Mouse (Mus musculus) thymus, adult 2 months (tissue): ENCODE data around the gene Rita1. TPM values are rescaled to one million over a fixed set of nuclear protein-coding genes. Genes with fewer than 3 reads are reported as not detected.

Source experiments
- DNase-seq: peaks from one replicate; pipeline ENCODE4 v3.0.0; 2021
- H3K27ac ChIP-seq: fragments of 200-500 bp; 2 replicates; pipeline ENCODE4 v1.5.1; 2012; ENCODE audit warnings: low read length, control low read depth; ENCODE audit not compliant: control insufficient read depth, insufficient read depth
- H3K27me3 ChIP-seq: fragments of 200-500 bp; 2 replicates; pipeline ENCODE4 v1.6.1; 2012; ENCODE audit warnings: mild to moderate bottlenecking, low read length, moderate library complexity, mixed read lengths; ENCODE audit not compliant: control insufficient read depth, insufficient read depth
- H3K36me3 ChIP-seq: fragments of 200-500 bp; 2 replicates; pipeline ENCODE4 v1.6.1; 2012; ENCODE audit warnings: mild to moderate bottlenecking, low read length, moderate library complexity; ENCODE audit not compliant: control insufficient read depth, insufficient read depth
- H3K4me1 ChIP-seq: fragments of 200-500 bp; replicated peaks from 2 replicates; pipeline ENCODE4 v1.6.1; 2012; ENCODE audit warnings: low read length; ENCODE audit not compliant: control insufficient read depth, insufficient read depth
- H3K4me3 ChIP-seq: fragments of 200-500 bp; 2 replicates; pipeline ENCODE4 v1.5.1; 2012; ENCODE audit warnings: mild to moderate bottlenecking, low read length, control low read depth, moderate library complexity; ENCODE audit not compliant: control insufficient read depth, insufficient read depth
- CTCF ChIP-seq: fragments of 200-500 bp; IDR thresholded peaks from 2 replicates; pipeline ENCODE4 v1.5.1; 2012; ENCODE audit warnings: mild to moderate bottlenecking, control low read depth, low read length, moderate library complexity, borderline replicate concordance; ENCODE audit not compliant: control insufficient read depth, poor library complexity, insufficient read depth; ENCODE audit errors: extremely low read depth
- POLR2A ChIP-seq: fragments of 200-500 bp; IDR thresholded peaks from 2 replicates; pipeline ENCODE4 v1.6.1; 2012; ENCODE audit warnings: mild to moderate bottlenecking, low read length, control low read depth, moderate library complexity; ENCODE audit not compliant: control insufficient read depth, poor library complexity, insufficient read depth; ENCODE audit errors: extremely low read depth
- WGBS: fragments of 180-500 bp; shearing (Covaris S2); methylation state at CpG from one replicate; pipeline ENCODE4 v1.1.7; 2018; 5-methylcytosine and 5-hydroxymethylcytosine counted together
- polyA plus RNA-seq: library from polyadenylated mRNA; depleted of rRNA; stranded (reverse); fragments of >200 nt; gene quantifications from 2 replicates; pipeline ENCODE4 v1.2.3, GENCODE M21; 2012

Rita1 gene
- polyA plus RNA-seq, 1 experiment = 20.6 TPM

DNA sequence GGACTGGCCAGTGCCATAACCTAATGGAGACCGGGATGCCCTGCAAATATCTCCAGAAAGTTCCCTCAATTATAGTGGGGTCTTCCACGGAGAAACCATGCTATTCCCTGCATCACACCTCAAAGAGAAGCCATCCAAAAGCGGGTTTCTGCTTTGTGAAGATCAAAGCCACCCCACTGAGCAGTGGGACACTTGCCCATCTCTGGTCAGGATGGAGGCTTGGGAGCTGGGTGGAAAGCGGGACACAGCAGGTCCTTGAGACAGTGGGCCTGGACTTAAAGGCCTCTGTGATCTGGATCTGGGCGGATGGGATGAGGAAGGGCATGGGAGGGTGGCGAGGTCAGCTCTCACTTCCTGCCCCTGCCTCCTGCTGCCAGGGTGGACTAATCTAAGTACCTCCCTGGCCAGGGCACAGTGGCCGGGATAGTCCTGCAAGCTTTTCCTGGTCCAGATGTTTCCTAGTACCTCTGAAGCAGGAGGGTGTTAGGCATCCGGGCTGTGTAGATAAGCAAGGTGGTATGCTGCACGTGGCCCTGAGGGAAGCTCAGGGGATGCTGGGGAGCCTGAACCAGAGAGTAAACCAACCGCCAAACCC is 37.8 kb downstream of the Rita1 start:
- TF ChIP-seq POLR2A = no peak
- no peak for TF ChIP-seq CTCF
- peaks cover 41% of the 10 kb centered on the region for H3K4me1 ChIP-seq
- no peak for DNase-seq
- H3K27me3 ChIP-seq = no peaks in the 10 kb centered on the region
- H3K4me3 ChIP-seq = no peak overlapping the region
- H3K36me3 ChIP-seq = no peaks in the 10 kb centered on the region
- H3K27ac ChIP-seq = no peak overlapping the region
- 93% methylated on average over 10 of the region's 10 CpGs for WGBS

DNA sequence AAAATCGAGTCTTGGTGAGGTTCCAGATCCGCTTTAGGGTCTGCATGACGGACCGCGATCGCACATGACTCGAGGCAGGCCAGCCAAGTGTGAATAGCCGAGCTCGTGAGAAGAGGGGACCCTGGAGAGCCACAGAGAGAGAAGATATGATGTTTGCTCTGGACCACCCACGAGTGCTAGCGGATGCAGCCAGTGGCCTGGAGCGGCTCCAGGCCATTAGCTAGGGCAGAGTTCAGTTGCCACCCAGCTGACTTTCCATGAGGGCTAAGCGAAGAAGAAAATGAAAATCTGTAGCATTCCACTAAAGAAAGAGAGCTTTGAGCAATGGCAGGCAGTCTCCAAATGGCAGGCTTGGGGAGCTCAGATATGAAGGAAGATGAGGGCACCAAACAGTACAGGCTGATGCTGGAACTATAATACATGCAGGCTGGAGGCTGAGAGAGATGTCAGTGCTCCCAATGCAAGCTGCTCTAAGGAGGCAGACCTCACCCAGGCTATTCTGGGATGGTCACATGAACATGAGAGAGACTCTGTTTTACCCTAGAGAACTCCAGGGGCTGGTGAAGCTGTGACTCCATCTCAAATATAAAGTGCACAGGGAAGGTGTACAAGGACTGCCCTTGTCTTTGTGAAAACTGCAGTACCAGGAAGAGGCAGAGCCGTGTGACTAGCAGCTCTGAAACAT is 41.2 kb downstream of the Rita1 start:
- Histone ChIP-seq H3K4me3 (no peak overlapping the region), H3K27ac (no peak overlapping the region), H3K27me3 (no peaks in the 10 kb centered on the region), H3K4me1 (peaks cover 15% of the 10 kb centered on the region), H3K36me3 (no peaks in the 10 kb centered on the region)
- TF ChIP-seq POLR2A (no peak), CTCF (no peak)
- WGBS = 93% methylated on average over 14 of the region's 14 CpGs
- DNase-seq = no peak

DNA sequence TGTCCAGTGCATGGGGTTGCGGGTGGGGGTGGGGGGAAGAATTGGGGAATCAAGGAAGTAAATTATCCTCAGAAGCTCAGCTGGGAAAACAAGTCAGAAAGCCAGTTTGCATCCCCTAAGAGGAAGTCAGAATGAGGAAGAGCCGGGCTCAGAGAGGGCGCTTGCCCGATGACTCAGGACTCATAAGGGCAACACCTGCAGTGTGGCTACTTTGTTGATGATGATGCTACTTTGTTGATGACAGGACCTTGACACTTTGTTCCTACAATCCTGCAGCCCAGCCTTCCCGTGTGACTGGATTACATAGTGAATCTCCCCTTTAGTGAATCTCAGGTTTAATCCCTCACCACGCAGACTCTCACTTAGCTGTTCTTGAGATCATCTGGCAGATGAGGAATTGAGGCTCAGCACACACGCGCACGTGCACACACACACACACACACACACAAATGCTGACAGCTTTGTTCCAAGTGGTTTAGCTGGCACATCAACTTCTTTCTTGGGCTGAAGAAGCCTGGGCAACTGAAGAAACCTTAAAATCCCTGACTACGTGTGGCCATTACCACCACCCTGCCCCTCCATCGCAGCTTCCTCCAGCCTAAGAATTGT is 42.0 kb downstream of the Rita1 start:
- no peak for DNase-seq
- no peak overlapping the region for H3K4me3 ChIP-seq
- no peaks in the 10 kb centered on the region for H3K36me3 ChIP-seq

DNA sequence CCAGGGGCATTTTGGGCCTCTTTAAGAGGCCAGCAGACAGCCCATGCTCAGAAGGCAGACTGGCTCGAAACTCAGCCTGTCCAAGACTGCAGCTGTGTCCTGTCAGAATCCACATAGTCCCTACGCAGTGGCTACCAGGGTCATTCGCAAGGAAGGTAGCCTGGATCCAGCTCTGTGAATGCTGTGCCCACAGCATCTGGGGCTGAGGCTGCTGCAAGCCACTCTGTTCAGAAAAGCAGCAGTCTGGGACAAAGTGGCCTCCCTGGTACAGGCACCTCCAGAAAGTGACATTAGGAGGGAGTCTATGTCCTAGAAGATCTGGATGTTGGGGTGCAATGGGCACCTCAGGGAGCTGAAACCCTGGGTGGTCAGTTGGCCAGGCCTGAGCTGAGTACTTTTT is 42.6 kb downstream of the Rita1 start:
- Histone ChIP-seq H3K4me3 (no peak overlapping the region), H3K36me3 (no peaks in the 10 kb centered on the region), H3K27me3 (no peaks in the 10 kb centered on the region), H3K27ac (no peak overlapping the region), H3K4me1 (peaks cover 17% of the 10 kb centered on the region)
- no peak for DNase-seq
- TF ChIP-seq POLR2A = no peak
- TF ChIP-seq CTCF = no peak
- 96% methylated on average over 3 of the region's 3 CpGs for WGBS

More for the DNA sequence above, 42.0 kb downstream of the Rita1 start:
- 61% methylated on average over 11 of the region's 11 CpGs for WGBS
- Histone ChIP-seq H3K27ac (no peak overlapping the region), H3K4me1 (peaks cover 17% of the 10 kb centered on the region), H3K27me3 (no peaks in the 10 kb centered on the region)
- TF ChIP-seq POLR2A (no peak), CTCF (no peak)

DNA sequence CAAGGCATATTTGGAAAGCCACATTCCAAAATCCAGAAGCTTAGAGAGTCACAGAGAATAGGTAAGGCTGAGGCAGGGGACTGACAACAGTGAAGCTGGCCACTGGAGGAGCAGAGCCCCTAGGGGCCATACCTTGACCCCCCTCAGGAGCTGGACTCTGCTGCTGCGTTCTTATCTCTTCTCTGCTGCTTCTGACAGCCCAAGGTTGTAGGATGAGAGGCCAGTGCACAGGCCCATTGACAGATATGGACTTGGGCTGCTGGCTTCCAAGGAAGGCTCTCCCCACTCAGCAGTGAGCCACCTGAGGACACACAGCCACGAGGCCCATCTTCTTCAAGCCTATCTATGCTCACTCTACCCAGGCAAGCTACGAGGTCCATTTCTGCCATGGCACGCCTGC is 43.4 kb downstream of the Rita1 start:
- Histone ChIP-seq H3K27me3 (no peaks in the 10 kb centered on the region), H3K4me1 (peaks cover 18% of the 10 kb centered on the region), H3K36me3 (no peaks in the 10 kb centered on the region), H3K27ac (no peak overlapping the region), H3K4me3 (no peak overlapping the region)
- 95% methylated on average over 4 of the region's 4 CpGs for WGBS
- DNase-seq = no peak
- TF ChIP-seq POLR2A = no peak
- TF ChIP-seq CTCF = no peak

DNA sequence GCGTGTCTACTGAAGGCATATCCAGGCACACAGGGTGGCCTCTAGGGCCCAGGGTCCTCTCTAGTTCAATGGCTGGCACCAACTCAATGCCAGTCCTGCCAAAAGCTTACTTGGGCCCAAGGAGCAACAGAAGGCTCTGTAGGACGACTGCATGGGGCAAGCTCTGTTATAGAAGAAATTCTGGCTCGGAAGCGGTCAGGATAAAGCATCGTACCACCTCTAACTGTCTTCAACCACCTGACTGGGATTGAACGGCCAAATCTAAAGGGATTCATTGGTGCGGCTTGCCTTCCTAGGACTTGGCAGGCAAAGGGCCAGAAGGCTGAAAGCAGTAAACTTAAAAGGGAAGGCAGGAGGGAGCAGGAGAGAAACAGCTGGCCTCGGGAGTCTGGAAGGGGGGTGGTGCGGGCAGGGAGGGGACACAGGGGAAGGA is 44.0 kb downstream of the Rita1 start:
- Histone ChIP-seq H3K27me3 (no peaks in the 10 kb centered on the region), H3K4me3 (no peak overlapping the region), H3K4me1 (peaks cover 25% of the 10 kb centered on the region), H3K27ac (no peak overlapping the region), H3K36me3 (no peaks in the 10 kb centered on the region)
- no peak for DNase-seq
- 88% methylated on average over 9 of the region's 9 CpGs for WGBS
- no peak for TF ChIP-seq CTCF
- TF ChIP-seq POLR2A = no peak
